Mouse (Mus musculus) left cerebral cortex, adult 2 months (tissue): ENCODE results near the gene Synpo2. TPM values are rescaled to one million over a fixed set of nuclear protein-coding genes. Genes with fewer than 3 reads are reported as not detected.

Experiments
- DNase-seq, 2 experiments: peaks; one replicate each; pipeline ENCODE4 v3.0.0; 2021 to 2022; ENCODE audit warnings: low spot score in 2 of 2, mixed read lengths in 1 of 2; ENCODE audit errors: extremely low spot score in 1 of 2
- H3K27ac ChIP-seq: fragments of 200-600 bp; 2 replicates; pipeline ENCODE4 v1.8.1; 2022
- H3K4me3 ChIP-seq: fragments of 200-600 bp; 2 replicates; pipeline ENCODE4 v1.8.1; 2022
- CTCF ChIP-seq: fragments of 200-600 bp; IDR thresholded peaks from 2 replicates; pipeline ENCODE4 v1.8.1; 2022; ENCODE audit warnings: antibody characterized with exemption, mild to moderate bottlenecking, moderate library complexity
- intact Hi-C: fragments of 180-260 bp; cut with DNase I; formaldehyde crosslinking; loops from one replicate; pipeline ENCODE4 v1.15.1; 2025
- total RNA-seq, 2 experiments: library from RNA; stranded (reverse); gene quantifications; 2 replicates each; pipeline ENCODE4 v1.2.3; 2021

The Synpo2 gene
- total RNA-seq, 2 experiments from 2014 or later: 2.7 to 3.0 TPM

DNA sequence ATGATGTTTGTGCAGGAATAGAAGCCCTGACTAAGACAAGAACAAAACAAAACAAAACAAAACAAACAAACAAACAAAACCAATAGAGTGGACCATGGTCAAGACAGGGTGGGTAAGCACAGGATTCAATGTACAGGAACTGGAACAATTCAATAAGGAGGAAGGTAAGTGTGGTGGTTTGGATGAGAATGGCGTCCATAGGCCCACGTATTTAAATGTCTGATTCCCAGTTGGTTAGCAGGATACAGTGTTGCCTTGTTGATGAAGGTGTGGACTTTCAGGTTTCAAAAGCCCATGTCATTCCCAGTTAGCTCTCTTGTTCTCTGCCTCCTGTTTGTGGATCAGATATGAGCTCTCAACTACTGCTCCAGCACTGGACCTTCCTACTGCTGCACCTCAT lies 140.8 kb downstream of the Synpo2 start:
- intact Hi-C loops: no loop called here
- DNase-seq: no peak
- Histone ChIP-seq H3K4me3 (no peak overlapping the region), H3K27ac (no peak overlapping the region)
- TF ChIP-seq CTCF: no peak

DNA sequence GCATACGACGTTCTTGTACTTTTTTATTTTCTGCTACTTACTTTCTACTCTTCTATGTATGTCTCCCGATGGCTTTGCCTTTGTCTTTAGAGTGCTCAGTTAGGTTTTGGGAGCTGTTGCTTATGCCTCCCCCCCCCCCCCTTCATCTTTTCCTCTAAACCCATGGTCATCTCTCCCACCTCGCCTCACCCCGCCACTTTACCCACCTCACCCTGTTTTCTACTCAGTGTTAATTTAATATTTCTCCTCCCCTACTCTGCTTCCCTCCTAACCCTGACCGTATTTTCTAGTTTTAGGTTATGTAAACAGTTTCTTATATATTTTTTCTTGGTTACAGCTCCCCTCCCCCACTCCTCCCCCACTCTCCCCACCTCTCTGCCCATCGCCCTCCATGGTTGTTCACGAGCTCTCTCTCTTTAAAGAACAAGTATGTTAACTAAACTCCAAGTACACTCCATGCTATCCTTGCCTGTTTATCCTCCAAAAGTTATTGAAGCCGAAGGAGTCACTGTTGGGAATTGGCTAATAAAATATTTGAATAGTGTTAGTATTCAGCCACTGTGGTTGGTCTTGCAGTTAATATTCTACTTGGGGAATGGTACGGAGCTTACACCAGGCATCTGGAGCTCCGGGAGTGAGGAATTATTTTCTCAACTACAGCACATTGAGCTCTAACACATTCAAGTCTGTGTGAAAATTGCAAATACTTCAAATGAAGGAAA lies 142.1 kb downstream of the Synpo2 start:
- H3K27ac ChIP-seq: no peak overlapping the region
- H3K4me3 ChIP-seq: no peak overlapping the region
- intact Hi-C loops: no loop called here
- no peak for TF ChIP-seq CTCF
- no peak for DNase-seq

DNA sequence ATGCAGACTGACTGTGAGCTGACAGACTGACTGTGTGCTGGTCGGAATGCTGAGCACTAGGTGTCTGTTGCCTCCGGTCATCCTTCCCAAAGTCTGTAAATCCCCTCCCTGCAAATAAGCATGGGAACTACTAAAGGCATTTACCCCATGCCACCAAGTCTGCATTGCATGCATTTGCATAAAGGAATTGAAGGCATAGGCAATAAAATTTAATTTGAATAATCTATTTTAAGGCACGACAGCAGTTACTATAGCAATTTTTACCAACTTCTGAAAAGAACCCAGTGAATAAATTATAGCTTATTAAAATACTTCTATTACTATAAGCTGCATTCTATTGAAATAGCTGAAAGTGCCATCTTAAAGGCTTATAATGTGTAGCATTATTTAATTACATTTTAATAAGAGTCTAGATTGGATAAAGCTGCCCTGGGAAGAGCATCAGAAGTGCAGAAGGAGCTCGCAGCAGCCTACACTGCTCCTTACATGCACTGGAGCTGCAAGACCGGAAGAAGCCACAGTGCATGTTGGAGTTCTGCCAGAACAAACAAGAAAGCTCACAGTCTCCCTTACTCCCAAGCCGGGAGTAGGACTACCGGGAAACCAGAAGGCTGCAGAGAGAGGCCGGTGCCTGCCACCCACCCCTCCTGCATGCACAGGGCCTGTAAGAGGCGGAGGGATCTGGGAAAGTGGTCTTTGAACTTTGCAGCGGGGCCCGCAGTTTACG lies 142.9 kb downstream of the Synpo2 start:
- H3K27ac ChIP-seq: no peak overlapping the region; the same call in 1 of the 2 replicates
- intact Hi-C loops: no loop called here
- DNase-seq: no peak
- no peak overlapping the region for H3K4me3 ChIP-seq
- TF ChIP-seq CTCF: no peak

DNA sequence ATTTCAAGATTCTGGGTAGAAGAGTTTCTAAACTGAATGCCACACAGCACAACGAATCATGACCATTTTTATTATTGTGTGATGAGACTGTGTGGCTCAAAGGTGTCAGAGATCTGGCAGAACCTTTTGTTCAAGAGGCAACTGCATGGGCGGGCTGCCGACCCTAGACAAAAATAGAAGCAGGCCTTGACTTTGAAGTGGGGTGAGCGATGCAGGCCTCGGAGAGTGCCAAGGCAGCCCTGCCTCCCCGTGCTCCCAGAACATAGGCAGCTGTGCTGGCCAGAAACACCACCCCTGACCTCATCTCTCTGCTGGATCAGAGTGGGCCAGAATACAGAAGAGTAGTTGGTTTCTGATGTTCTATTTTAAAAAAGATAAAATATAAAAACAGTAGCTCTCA lies 143.5 kb downstream of the Synpo2 start:
- Histone ChIP-seq H3K4me3 (no peak overlapping the region), H3K27ac (peak overlapping the region; percentile 44; the same call in 1 of the 2 replicates)
- intact Hi-C loops: no loop called here
- no peak for DNase-seq
- TF ChIP-seq CTCF: no peak

DNA sequence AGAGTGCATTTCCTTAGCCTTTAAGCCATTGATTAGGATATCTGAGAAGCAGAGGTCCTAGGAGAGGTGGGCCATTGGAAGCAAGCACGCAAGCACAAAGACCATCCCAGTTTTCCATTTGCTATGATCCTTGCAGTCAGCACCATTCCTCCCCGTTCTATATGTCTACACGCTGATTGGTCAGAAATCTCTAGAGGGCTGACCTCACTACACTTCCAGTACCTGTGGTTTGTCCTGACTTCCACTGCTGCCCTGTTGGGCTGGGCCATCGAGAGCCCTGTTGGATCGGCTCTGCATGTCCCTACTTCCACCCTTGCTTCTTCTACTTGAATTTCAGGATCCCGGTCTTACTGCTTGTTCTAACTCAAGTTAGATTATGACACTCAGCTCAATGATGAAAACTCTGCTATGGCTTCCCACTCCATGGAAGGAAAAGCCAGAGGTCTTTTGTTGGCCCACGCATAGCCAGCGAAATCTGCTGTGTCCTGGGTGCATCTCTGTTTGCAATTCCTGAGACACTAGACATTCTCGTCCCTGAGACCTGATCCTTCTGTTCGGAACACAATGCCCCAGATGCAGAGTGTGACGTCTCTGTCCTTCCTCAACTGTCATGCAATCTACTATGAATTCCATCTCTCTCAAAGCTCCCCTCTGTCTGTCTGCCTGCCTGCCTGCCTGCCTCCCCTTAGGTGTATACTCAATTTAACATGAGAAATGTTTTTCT lies 146.5 kb downstream of the Synpo2 start:
- TF ChIP-seq CTCF: no peak
- DNase-seq: no peak
- H3K27ac ChIP-seq: no peak overlapping the region; the same call in 1 of the 2 replicates
- no peak overlapping the region for H3K4me3 ChIP-seq
- intact Hi-C loops: no loop called here

DNA sequence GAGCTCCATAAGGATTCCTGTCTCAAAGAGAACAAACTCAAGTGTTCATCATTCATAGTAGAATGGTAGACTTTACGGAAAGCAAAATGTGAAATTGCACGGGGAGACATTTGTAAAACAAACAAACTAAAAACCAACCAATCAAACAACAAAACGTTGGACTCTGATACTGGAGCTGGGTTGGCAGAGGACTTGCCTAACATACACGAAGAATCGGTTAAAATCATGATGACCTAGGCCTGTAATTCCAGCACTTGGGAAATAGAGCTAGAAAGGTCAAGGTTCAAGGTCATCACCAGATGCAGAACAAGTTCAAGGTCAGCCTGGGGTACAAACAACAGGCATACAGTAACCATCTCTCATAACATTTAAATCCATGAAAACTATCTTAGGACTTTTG lies 147.7 kb downstream of the Synpo2 start:
- DNase-seq: no peak
- Histone ChIP-seq H3K4me3 (no peak overlapping the region), H3K27ac (no peak overlapping the region)
- intact Hi-C loops: no loop called here
- no peak for TF ChIP-seq CTCF

DNA sequence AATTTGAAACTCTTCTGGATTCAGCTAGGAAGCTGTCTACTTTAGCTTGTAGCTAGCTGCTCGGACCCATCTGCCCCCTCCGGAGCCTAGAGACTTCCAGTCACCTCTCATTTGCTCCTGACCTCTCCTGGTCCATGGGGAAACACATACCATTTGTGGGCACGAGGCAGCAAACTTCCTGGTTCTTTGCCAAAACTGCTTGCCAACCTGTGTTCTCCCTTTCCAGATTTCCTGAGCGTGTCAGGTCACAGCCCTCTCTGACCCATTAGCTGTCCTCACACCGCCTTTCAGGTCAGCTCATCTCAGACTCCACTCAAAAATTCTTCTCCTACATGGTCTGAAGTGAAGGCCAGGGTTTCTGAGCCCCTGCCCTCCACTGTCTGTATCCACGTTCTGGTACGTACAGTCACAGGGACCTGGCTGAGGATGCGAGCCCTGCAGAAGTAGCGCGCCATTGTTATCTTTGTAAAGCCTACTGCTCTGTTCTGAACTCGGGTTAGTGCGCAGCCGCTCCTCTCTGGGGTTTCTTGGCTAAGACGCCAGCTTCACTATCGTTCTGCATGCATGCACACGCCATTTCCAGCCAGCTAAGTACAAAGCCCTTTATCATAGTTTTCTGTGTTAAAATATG lies 150.0 kb downstream of the Synpo2 start:
- intact Hi-C loops: no loop called here
- DNase-seq: no peak
- Histone ChIP-seq H3K4me3 (no peak overlapping the region), H3K27ac (no peak overlapping the region)
- no peak for TF ChIP-seq CTCF

DNA sequence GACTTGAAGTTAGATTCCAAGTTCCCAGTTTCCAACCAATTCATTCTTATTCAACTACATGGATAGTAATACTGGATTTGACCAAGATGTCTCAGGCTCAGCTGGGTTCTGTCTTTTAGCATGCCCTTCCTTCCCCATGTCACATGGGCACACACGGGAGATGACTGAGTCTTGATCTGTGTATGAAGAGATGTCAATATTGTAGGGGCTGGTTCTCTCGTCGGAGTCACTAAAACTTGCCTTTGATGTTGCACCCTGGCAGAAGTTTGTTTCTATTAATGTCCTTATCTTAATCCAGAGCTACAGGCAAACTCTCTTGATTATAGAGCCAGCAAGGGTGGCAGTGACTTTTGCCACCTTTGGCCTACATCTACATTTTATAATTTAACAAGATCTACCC lies 154.3 kb downstream of the Synpo2 start:
- no peak for TF ChIP-seq CTCF
- intact Hi-C loops: no loop called here
- H3K4me3 ChIP-seq: no peak overlapping the region
- no peak for DNase-seq
- no peak overlapping the region for H3K27ac ChIP-seq

DNA sequence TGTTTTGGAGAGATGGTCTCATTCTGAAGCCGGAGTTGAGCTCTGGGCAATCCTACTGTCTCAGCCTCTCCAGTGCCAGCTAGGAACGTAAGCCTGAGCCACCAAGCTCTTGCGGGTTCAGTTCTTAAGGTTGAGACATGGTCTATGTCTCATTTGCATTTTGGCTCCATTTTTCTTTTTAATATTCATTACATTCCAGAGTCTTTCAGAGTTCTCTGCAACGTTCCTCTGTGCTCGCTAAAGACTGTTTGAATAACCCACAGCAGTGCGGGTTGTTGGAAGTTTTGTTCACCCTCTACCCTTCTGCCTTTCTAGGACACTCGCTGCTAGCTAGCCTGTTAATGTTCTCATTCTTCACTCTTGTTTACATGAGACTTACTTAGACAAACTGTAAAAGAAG lies 155.0 kb downstream of the Synpo2 start:
- no peak for DNase-seq
- Histone ChIP-seq H3K4me3 (no peak overlapping the region), H3K27ac (no peak overlapping the region)
- TF ChIP-seq CTCF: no peak
- intact Hi-C loops: no loop called here

DNA sequence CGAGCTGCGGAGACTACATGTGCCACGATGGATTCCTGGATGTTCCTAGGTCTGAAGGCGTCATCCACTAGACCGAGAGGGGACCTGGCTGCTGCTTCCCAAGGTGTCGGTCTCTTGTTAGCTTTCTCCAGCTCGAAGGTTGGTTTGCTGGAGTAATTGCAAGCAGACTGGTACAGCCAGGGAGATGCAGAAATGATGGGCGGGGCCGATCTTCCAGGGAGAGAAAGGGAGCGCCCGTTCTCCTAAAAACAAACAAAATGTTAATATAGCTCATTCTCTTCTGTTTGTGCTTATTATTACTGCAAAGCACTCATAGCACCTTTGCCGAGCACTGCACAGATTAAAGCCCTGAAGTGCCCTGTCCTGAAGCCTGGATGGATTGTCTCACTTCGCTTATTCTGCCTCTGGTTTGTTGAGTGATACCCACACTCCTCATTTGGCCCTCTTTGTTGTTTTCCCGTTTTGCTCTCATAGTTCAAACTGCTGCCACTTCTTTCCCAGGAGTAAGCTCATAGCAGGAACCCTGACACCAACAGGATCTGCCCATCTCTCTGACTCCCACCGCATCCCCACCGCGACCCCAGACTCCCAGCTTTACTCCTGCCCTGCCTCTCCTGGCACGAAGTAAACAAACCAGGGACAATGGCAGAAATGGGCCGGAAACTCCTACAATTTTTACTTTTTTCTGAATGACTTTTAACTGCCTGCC lies 155.8 kb downstream of the Synpo2 start:
- DNase-seq: no peak
- intact Hi-C loops: no loop called here
- Histone ChIP-seq H3K27ac (no peak overlapping the region), H3K4me3 (no peak overlapping the region)
- no peak for TF ChIP-seq CTCF

DNA sequence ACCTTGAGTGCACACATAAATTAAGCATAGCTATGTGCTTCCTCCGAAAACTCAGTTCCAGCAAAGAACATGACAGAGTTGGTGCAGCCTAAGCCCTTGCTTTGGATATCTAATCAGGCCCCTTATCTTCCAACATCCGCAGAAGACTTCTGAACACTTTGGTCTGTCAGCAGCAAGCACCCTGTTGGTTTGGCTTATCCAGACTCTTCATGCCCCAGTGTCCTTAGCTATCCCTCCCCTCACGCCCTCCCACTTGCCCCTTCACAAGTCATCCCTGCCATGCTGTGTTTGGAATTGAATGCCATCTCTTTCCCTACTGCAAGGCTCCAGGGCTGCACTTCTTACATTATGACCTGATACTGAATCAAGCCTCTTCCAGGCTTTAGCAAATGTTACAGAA lies 160.2 kb downstream of the Synpo2 start:
- TF ChIP-seq CTCF: no peak
- intact Hi-C loops: no loop called here
- H3K4me3 ChIP-seq: no peak overlapping the region
- no peak for DNase-seq
- H3K27ac ChIP-seq: no peak overlapping the region
